Mouse (Mus musculus) layer of hippocampus, adult 2 months (tissue): ENCODE measurements around the gene B230118H07Rik. TPM values are rescaled to one million over a fixed set of nuclear protein-coding genes. Genes with fewer than 3 reads are reported as not detected.
A peak's percentile ranks its signal among the peaks of the same experiment; 100 is the strongest.

ENCODE experiments used
- DNase-seq, 2 experiments: peaks; one replicate each; pipeline ENCODE4 v3.0.0; 2022; ENCODE audit warnings: low spot score in 2 of 2
- H3K27ac ChIP-seq: fragments of 200-600 bp; 2 replicates; pipeline ENCODE4 v1.8.1; 2022
- H3K4me3 ChIP-seq: fragments of 200-600 bp; 2 replicates; pipeline ENCODE4 v1.8.1; 2022; ENCODE audit warnings: mild to moderate bottlenecking
- CTCF ChIP-seq: fragments of 200-600 bp; conservative IDR thresholded peaks from 2 replicates; pipeline ENCODE4 v1.8.1; 2022; ENCODE audit warnings: antibody characterized with exemption, mild to moderate bottlenecking, moderate library complexity
- total RNA-seq, 2 experiments: library from RNA; stranded (reverse); gene quantifications; 2 replicates each; pipeline ENCODE4 v1.2.3; 2021

B230118H07Rik gene
- total RNA-seq, 2 experiments from 2014 or later = 32.0 to 32.3 TPM

DNA sequence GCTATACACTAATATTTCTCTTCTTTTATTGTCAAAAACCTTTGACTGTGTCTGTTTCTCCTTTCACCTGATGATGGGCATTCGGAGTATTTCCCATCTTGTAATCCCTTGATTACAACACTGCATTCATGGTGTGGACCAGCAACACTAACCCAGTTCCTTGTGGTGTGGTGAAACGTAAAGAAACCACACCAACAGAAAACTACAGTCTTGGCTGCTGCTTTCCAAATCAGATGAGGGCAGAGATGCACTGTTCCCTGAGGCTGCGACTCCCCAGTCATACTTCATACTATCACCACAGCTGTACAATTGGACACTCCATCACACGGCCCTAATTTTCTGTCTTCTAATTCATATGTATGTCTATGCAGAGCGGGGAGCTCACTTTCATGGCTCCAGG lies 54.7 kb downstream of the B230118H07Rik start:
- DNase-seq = no peak
- TF ChIP-seq CTCF = no peak
- no peak overlapping the region for H3K4me3 ChIP-seq
- H3K27ac ChIP-seq = no peak overlapping the region

DNA sequence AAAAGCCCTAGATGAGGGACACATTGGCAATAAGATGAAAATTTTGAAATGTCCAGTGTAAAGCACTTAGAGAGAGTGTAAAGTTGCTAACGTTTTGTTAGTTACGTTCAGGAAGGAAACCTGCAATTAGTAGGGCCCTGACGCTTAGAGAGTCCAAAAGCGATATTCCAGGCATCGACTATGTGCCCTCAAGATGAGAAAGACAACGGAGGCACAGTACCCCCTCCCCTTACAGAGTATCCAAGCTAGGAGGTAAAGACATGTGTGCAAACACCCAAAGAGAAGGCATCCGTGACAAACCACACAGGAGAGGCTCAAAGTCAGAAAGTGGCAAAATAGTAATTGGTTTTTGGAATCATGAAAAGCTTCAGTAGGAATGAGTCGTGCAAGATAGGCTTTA lies 56.4 kb downstream of the B230118H07Rik start:
- no peak for TF ChIP-seq CTCF
- peak overlapping the region; percentile 12; the same call in 1 of the 2 replicates for H3K27ac ChIP-seq

DNA sequence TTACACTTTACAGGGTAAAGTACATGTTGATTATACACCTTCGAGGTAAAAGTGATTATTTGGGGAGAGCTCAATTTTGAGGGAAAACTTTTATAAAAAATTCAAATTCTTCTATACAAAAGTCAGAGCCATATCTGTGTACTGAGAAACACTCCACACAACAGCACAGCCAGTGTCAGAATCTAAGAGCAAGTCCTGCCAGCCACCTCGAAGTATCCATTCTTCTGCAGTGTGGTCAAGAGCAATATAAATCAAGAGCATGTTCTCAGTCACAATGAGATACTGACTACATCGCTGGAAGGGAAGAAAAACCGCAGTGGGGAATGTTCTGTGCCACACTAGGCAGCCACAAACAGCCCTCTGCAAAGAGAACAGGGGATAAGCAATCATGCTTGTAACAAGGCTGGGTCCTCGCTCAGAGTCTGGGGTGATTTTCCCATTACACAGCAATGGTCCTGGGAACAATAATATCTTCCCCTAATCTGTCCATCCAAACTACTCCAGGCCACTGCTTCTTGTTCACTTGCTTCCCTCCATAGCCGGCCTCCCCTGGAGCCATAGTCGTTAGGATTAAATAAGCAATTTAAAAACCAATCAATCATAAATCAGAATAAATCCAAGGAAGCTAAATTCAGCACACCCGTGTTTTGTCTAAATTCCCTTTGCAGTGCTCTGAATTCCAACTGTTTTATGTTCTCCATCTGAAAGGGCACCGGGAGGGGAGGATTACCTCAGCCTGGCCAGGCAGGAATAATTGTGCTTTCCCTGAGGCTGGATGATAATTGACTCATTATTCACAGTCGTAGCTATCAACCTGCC lies 57.1 kb downstream of the B230118H07Rik start:
- peak overlapping the region; percentile 12; the same call in 1 of the 2 replicates for H3K27ac ChIP-seq
- no peak overlapping the region for H3K4me3 ChIP-seq
- no peak for TF ChIP-seq CTCF
- no peak for DNase-seq

More for the DNA sequence above, 56.4 kb downstream of the B230118H07Rik start:
- no peak overlapping the region for H3K4me3 ChIP-seq
- DNase-seq = no peak

DNA sequence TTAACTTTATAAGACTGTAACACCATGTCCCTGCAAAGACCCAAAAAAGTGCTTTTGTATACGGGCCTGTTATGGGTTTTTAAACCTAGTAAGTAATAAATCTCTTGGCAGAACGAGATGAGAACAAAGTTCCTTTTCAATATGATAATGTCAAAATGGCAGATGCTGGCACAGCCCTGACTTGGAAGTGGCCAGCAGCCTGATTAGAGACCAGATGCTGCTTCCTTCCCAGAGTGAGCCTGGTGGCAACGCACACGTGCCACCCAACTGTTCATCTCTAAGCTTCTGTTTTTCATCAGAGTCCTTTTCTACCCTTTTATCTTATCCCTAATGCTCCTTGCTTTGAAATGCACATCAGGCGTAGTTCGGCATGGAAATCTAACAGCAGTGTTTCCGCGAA lies 58.0 kb downstream of the B230118H07Rik start:
- no peak overlapping the region for H3K27ac ChIP-seq
- no peak overlapping the region for H3K4me3 ChIP-seq
- no peak for DNase-seq
- TF ChIP-seq CTCF = no peak

DNA sequence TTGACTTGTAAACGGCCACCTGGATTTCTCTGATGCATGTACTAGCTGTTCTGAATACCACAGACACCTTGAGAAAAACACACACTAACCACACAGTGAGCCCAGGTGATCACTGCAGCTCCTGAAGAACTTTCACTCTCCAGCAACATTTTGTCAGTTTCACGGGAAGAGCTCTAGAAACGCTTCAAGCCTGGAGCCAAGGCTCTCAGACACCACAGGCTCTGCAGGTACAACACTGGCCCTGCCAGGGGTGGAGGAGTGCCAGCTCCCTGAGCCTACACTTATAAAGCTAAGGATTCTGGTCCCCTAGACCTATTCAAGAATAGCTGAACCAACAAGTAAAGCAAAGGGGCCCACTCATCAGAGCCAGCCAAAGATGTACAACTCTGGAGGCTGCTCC lies 67.9 kb downstream of the B230118H07Rik start:
- Histone ChIP-seq H3K27ac (no peak overlapping the region), H3K4me3 (no peak overlapping the region)
- DNase-seq = no peak
- no peak for TF ChIP-seq CTCF

DNA sequence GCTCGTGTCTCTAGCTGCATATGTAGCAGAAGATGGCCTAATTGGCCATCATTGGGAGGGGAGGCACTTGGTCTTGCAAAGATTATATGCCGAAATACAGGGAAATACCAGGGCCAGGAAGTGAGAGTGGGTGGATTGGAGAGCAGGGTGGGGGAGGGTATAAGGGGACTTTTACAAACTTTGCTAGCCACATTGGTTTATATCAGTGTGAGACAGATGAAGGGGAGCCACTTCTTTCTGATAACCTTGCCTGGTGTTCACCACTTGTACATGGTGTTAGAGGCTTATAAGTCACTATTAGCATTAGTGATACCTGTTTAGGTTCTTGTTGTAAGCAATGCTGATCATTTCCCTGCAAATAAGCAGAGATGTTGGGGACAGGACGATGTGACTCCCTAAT lies 68.4 kb downstream of the B230118H07Rik start:
- Histone ChIP-seq H3K27ac (no peak overlapping the region), H3K4me3 (no peak overlapping the region)
- DNase-seq = no peak
- no peak for TF ChIP-seq CTCF

DNA sequence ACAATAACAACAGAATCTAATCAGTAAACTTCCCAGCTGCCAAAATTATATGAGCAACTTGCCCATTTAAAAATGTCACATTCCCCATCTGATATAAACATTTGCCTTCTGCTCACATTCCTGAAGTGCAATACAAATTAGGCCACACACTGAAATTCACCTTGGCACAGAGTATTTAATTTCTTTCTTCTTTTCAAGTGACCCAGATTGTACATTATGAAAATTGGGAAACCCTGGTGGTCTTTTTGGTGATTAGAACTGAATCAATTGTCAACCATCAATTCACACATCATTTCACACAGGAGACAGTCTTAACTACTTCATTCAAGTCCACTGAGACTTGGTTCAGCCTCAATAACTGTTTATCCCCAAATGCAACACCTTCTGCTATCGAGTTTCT lies 68.9 kb downstream of the B230118H07Rik start:
- no peak overlapping the region for H3K4me3 ChIP-seq
- no peak for DNase-seq
- TF ChIP-seq CTCF = no peak
- no peak overlapping the region for H3K27ac ChIP-seq

DNA sequence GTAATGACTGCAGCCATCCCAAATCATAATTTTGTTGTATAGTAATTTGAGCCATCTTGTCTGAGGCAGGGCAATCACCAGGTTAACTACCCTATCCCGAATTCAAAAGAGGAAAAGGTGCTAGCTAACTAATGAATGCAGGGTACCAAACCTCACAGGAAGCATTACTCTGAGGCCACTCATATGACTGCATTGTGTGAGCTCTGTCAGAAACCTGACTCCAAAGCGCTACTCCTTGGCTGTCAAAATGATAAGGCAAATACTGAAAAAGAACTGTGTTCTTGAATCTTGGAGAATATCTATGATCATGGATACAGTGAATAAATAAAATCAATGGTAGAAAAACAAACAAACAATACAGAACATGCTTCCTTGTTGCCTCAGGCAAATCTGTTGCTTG lies 69.3 kb downstream of the B230118H07Rik start:
- H3K4me3 ChIP-seq = no peak overlapping the region
- TF ChIP-seq CTCF = no peak

DNA sequence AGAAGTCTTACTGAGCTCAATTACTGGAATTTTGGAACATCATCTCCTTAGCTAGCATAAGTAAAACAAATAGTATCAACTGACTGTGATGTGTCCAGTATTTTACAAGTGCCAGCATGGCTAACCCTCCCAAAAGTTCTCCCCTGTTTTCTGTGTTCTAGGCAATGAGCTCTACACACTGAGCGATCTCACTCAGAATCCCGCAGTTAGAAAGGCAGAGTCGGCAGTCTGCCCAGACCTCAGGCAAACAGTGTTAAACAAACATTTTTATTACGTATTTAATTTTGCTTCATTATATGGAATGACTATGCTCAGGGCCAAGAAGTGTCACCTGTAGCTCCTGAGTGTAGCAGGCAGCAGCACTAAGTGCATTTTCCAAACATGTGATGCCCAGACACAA lies 72.1 kb downstream of the B230118H07Rik start:
- TF ChIP-seq CTCF = no peak
- Histone ChIP-seq H3K27ac (no peak overlapping the region), H3K4me3 (no peak overlapping the region)
- no peak for DNase-seq

More for the DNA sequence above, 69.3 kb downstream of the B230118H07Rik start:
- no peak for DNase-seq
- no peak overlapping the region for H3K27ac ChIP-seq

DNA sequence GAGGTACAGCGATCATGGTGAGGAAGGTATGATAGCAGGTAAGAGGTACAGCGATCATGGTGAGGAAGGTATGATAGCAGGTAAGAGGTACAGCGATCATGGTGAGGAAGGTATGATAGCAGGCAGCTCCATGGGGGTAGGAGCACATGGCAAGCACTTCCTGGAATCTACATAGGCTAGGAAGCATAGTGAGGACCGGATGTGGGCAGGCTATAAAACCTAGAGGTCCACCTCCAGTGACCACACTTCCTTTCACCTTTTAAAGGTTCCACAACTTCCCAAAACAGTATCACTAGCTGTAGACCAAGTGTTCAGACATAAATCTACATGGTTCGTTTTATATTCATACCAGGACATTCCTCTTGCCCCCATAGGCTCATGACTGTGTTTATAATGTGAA lies 80.1 kb downstream of the B230118H07Rik start:
- no peak overlapping the region for H3K27ac ChIP-seq
- TF ChIP-seq CTCF = no peak
- no peak overlapping the region for H3K4me3 ChIP-seq
- no peak for DNase-seq

DNA sequence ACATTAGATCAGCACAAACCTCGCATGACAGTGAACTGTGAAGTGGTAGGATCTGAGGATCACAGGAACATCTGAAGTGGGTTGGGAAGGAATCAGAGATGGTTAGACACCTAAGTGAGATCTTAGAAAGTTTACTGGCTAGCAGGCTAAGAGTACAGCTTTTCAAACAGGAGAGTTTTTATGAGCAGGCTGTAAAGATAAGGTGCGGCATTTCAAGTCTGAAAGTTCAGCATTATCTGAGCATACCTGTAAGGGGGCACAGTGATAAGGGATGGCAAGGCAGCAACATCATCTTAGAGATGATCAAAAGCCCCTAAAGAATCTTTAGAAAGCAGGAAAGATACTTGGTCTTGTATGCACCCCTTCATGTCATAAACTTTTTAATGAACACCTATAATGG lies 81.8 kb downstream of the B230118H07Rik start:
- no peak overlapping the region for H3K27ac ChIP-seq
- H3K4me3 ChIP-seq = no peak overlapping the region
- no peak for TF ChIP-seq CTCF
- DNase-seq = no peak

DNA sequence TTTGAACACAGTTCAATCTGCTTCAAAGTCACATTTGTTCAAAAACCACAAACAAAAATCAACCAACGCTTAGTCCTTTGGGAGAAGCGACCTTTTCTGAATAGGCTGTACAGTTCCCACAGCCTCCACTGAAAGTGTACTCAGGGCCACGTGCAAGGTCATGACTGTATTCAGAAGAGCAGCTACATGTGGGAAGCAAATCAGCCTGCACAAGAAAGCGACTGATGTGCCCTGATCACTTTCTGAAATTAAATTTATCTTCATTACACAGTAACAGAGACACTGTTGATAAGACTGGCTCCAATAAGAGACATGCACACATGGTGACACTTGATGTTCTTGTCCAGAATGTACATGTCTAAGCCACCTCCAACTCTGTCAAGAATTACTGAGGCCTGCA lies 85.6 kb downstream of the B230118H07Rik start:
- no peak overlapping the region for H3K4me3 ChIP-seq
- no peak for DNase-seq
- H3K27ac ChIP-seq = no peak overlapping the region
- TF ChIP-seq CTCF = no peak

DNA sequence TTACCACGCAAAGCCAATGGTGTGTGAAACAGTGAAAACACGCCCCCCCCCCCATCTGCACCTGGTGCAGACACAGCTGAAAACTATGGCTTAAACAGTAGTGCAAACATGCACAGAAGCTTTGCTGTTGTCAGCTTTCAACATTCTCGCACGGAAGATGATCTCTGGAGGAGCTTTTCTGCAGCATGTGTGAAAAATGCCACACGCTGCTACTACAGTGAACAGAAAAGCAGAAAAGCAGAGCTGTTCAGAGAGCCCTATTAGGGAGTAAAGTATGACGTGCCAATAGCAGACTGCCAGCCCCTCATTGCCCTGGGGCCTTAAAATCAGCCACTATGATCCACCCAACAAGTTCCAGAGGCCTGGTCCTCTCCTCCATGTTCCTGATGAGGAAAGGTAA lies 86.1 kb downstream of the B230118H07Rik start:
- Histone ChIP-seq H3K27ac (no peak overlapping the region), H3K4me3 (no peak overlapping the region)
- TF ChIP-seq CTCF = no peak
- DNase-seq = peak in 1 of 2 experiments; percentile 3

DNA sequence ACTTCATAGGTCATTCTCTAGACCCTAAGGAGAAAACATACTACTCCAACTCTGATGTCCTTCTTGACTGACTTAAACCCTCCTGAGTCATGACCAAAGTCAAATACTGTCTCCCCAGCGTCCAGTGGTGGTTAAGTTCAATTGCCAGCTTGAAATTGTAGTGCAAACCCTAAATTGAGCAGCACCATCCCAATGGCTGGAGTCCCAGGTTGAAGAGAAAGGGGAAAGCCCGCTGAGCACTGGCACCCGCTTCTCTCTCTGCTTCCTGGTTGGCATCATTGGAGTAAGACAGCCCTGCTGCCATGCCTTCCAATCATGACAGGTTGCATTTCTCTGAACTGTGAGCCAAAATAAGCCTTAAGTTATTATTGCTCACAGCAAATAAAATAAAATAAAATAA lies 89.9 kb downstream of the B230118H07Rik start:
- DNase-seq = no peak
- Histone ChIP-seq H3K27ac (no peak overlapping the region), H3K4me3 (no peak overlapping the region)
- TF ChIP-seq CTCF = no peak
